Mouse (Mus musculus) hindbrain, embryonic 15.5 days (tissue): ENCODE measurements around the gene Megf6. TPM values are rescaled to one million over a fixed set of nuclear protein-coding genes. Genes with fewer than 3 reads are reported as not detected.

Source experiments
- ATAC-seq: fragments of 200-750 bp; cut with Nextera tagmentation; 2 replicates; pipeline ENCODE4 v1.8.0; 2017; ENCODE audit warnings: low read depth, moderate number of reproducible peaks, moderate TSS enrichment; ENCODE audit not compliant: low FRiP score
- H3K27ac ChIP-seq: fragments of 300-500 bp; sonication (generic); replicated peaks from 2 replicates; pipeline ENCODE4 v1.5.1; 2015; ENCODE audit warnings: mild to moderate bottlenecking, inconsistent platforms
- H3K27me3 ChIP-seq: fragments of 300-500 bp; sonication (generic); 2 replicates; pipeline ENCODE4 v1.6.1; 2015; ENCODE audit warnings: control low read depth, inconsistent platforms
- H3K36me3 ChIP-seq: fragments of 300-500 bp; sonication (generic); 2 replicates; pipeline ENCODE4 v1.6.1; 2015; ENCODE audit warnings: control low read depth, inconsistent platforms
- H3K4me1 ChIP-seq: fragments of 300-500 bp; sonication (generic); replicated peaks from 2 replicates; pipeline ENCODE4 v1.6.1; 2015; ENCODE audit warnings: control low read depth, inconsistent platforms
- H3K4me2 ChIP-seq: fragments of 300-500 bp; sonication (generic); 2 replicates; pipeline ENCODE4 v1.6.1; 2015; ENCODE audit warnings: moderate library complexity, mild to moderate bottlenecking, inconsistent platforms
- H3K4me3 ChIP-seq: fragments of 300-500 bp; sonication (generic); 2 replicates; pipeline ENCODE4 v1.5.1; 2015; ENCODE audit warnings: mild to moderate bottlenecking, inconsistent platforms
- H3K9ac ChIP-seq: fragments of 300-500 bp; sonication (generic); 2 replicates; pipeline ENCODE4 v1.6.1; 2015; ENCODE audit warnings: inconsistent platforms
- H3K9me3 ChIP-seq: fragments of 300-500 bp; sonication (generic); 2 replicates; pipeline ENCODE4 v1.6.1; 2016; ENCODE audit warnings: control low read depth, inconsistent platforms
- WGBS: fragments of 180-500 bp; shearing (Covaris S2); methylation state at CpG from one replicate; pipeline ENCODE4 v1.1.7; 2015; 5-methylcytosine and 5-hydroxymethylcytosine counted together
- polyA plus RNA-seq: library from polyadenylated mRNA; unstranded; fragments of >200 nt; fragmentation: Nextera tagmentation; extraction: Ambion mirVana; gene quantifications from 2 replicates; pipeline ENCODE4 v1.2.1, GENCODE M21; 2015

Gene Megf6
- polyA plus RNA-seq, 1 experiment from 2014 or later: 9.4 TPM

- Histone ChIP-seq H3K4me1 (no peaks in the 10 kb centered on the region), H3K27me3 (no peaks in the 10 kb centered on the region), H3K27ac (no peak overlapping the region), H3K36me3 (no peaks in the 10 kb centered on the region), H3K9ac (no peak overlapping the region), H3K4me2 (no peak overlapping the region), H3K4me3 (no peak overlapping the region), H3K9me3 (no peaks in the 10 kb centered on the region)
- ATAC-seq: no peak
- 62% methylated on average over 7 of the region's 7 CpGs for WGBS
Measured at GRCm38 (mm10) chr4:154217711-154218350, 47.3 kb downstream of the Megf6 start.

- Histone ChIP-seq H3K9me3 (no peaks in the 10 kb centered on the region), H3K4me1 (peaks cover 20% of the 10 kb centered on the region), H3K9ac (no peak overlapping the region), H3K36me3 (no peaks in the 10 kb centered on the region), H3K4me3 (no peak overlapping the region), H3K27me3 (no peaks in the 10 kb centered on the region), H3K4me2 (no peak overlapping the region), H3K27ac (no peak overlapping the region)
- no peak for ATAC-seq
- WGBS: 60% methylated on average over 6 of the region's 6 CpGs
Measured at GRCm38 (mm10) chr4:154222773-154223172, 52.2 kb downstream of the Megf6 start.

- 28% methylated on average over 6 of the region's 6 CpGs for WGBS
Measured at GRCm38 (mm10) chr4:154224267-154224969, 53.9 kb downstream of the Megf6 start.

GRCm38 (mm10) chr4:154224970-154225309 is 54.4 kb downstream of the Megf6 start:
- no peak for ATAC-seq
- WGBS: 52% methylated on average over 9 of the region's 9 CpGs

More at GRCm38 (mm10) chr4:154224267-154224969, 53.9 kb downstream of the Megf6 start:
- Histone ChIP-seq H3K4me1 (peaks cover 20% of the 10 kb centered on the region), H3K27ac (no peak overlapping the region), H3K9me3 (no peaks in the 10 kb centered on the region), H3K4me3 (no peak overlapping the region), H3K9ac (no peak overlapping the region), H3K36me3 (no peaks in the 10 kb centered on the region), H3K27me3 (no peaks in the 10 kb centered on the region), H3K4me2 (no peak overlapping the region)
- ATAC-seq: peak; percentile 51

GRCm38 (mm10) chr4:154226678-154227077 is 56.1 kb downstream of the Megf6 start:
- 74% methylated on average over 11 of the region's 11 CpGs for WGBS
- H3K9ac ChIP-seq: no peak overlapping the region
- ATAC-seq: no peak
- no peak overlapping the region for H3K4me2 ChIP-seq
- peaks cover 20% of the 10 kb centered on the region for H3K4me1 ChIP-seq
- H3K4me3 ChIP-seq: no peak overlapping the region
- H3K27ac ChIP-seq: no peak overlapping the region
- no peaks in the 10 kb centered on the region for H3K36me3 ChIP-seq
- no peaks in the 10 kb centered on the region for H3K9me3 ChIP-seq
- no peaks in the 10 kb centered on the region for H3K27me3 ChIP-seq

More at GRCm38 (mm10) chr4:154224970-154225309, 54.4 kb downstream of the Megf6 start:
- peaks cover 20% of the 10 kb centered on the region for H3K4me1 ChIP-seq
- H3K9me3 ChIP-seq: no peaks in the 10 kb centered on the region
- no peaks in the 10 kb centered on the region for H3K27me3 ChIP-seq
- no peak overlapping the region for H3K4me2 ChIP-seq
- no peaks in the 10 kb centered on the region for H3K36me3 ChIP-seq
- H3K4me3 ChIP-seq: no peak overlapping the region
- H3K27ac ChIP-seq: no peak overlapping the region
- H3K9ac ChIP-seq: no peak overlapping the region

GRCm38 (mm10) chr4:154228336-154228735 is 57.8 kb downstream of the Megf6 start:
- Histone ChIP-seq H3K9ac (no peak overlapping the region), H3K4me2 (no peak overlapping the region), H3K9me3 (no peaks in the 10 kb centered on the region), H3K4me3 (no peak overlapping the region), H3K4me1 (peaks cover 20% of the 10 kb centered on the region), H3K27me3 (no peaks in the 10 kb centered on the region), H3K27ac (no peak overlapping the region), H3K36me3 (no peaks in the 10 kb centered on the region)
- WGBS: 67% methylated on average over 11 of the region's 11 CpGs
- no peak for ATAC-seq

GRCm38 (mm10) chr4:154229569-154229968 is 59.0 kb downstream of the Megf6 start:
- no peak overlapping the region for H3K4me2 ChIP-seq
- 92% methylated on average over 9 of the region's 9 CpGs for WGBS
- H3K36me3 ChIP-seq: no peaks in the 10 kb centered on the region
- no peak overlapping the region for H3K27ac ChIP-seq
- no peak overlapping the region for H3K4me3 ChIP-seq
- H3K9ac ChIP-seq: no peak overlapping the region
- H3K9me3 ChIP-seq: no peaks in the 10 kb centered on the region
- H3K27me3 ChIP-seq: no peaks in the 10 kb centered on the region
- no peak for ATAC-seq
- H3K4me1 ChIP-seq: peaks cover 9% of the 10 kb centered on the region

- H3K36me3 ChIP-seq: no peaks in the 10 kb centered on the region
- H3K4me1 ChIP-seq: no peaks in the 10 kb centered on the region; the same call in 1 of the 2 replicates
- no peak overlapping the region for H3K4me2 ChIP-seq
- H3K27ac ChIP-seq: no peak overlapping the region
- 83% methylated on average over 7 of the region's 7 CpGs for WGBS
- no peaks in the 10 kb centered on the region for H3K9me3 ChIP-seq
- H3K27me3 ChIP-seq: no peaks in the 10 kb centered on the region
- H3K9ac ChIP-seq: no peak overlapping the region
- no peak for ATAC-seq
- H3K4me3 ChIP-seq: no peak overlapping the region
Measured at GRCm38 (mm10) chr4:154231380-154231779, 60.9 kb downstream of the Megf6 start.

GRCm38 (mm10) chr4:154232295-154232694 is 61.8 kb downstream of the Megf6 start:
- 57% methylated on average over 4 of the region's 4 CpGs for WGBS
- Histone ChIP-seq H3K9ac (no peak overlapping the region), H3K4me3 (no peak overlapping the region), H3K9me3 (no peaks in the 10 kb centered on the region), H3K27ac (no peak overlapping the region), H3K4me2 (no peak overlapping the region), H3K36me3 (no peaks in the 10 kb centered on the region), H3K4me1 (peaks cover 8% of the 10 kb centered on the region), H3K27me3 (no peaks in the 10 kb centered on the region)
- no peak for ATAC-seq

GRCm38 (mm10) chr4:154236001-154236400 is 65.5 kb downstream of the Megf6 start:
- no peak for ATAC-seq
- WGBS: 66% methylated on average over 3 of the region's 3 CpGs

GRCm38 (mm10) chr4:154236893-154237292 is 66.4 kb downstream of the Megf6 start:
- peak; percentile 63 for ATAC-seq
- Histone ChIP-seq H3K27me3 (no peaks in the 10 kb centered on the region), H3K4me3 (no peak overlapping the region)

More at GRCm38 (mm10) chr4:154236001-154236400, 65.5 kb downstream of the Megf6 start:
- no peak overlapping the region for H3K4me3 ChIP-seq
- H3K9me3 ChIP-seq: no peaks in the 10 kb centered on the region
- H3K27ac ChIP-seq: no peak overlapping the region
- no peak overlapping the region for H3K9ac ChIP-seq
- no peaks in the 10 kb centered on the region for H3K36me3 ChIP-seq
- peaks cover 12% of the 10 kb centered on the region for H3K4me1 ChIP-seq
- no peaks in the 10 kb centered on the region for H3K27me3 ChIP-seq
- no peak overlapping the region for H3K4me2 ChIP-seq

GRCm38 (mm10) chr4:154237306-154237705 is 66.8 kb downstream of the Megf6 start:
- peak; percentile 65 for ATAC-seq
- H3K27me3 ChIP-seq: no peaks in the 10 kb centered on the region
- 4% methylated on average over 9 of the region's 9 CpGs for WGBS
- peak overlapping the region; percentile 48 for H3K4me2 ChIP-seq
- no peaks in the 10 kb centered on the region for H3K9me3 ChIP-seq
- H3K36me3 ChIP-seq: no peaks in the 10 kb centered on the region
- H3K4me3 ChIP-seq: no peak overlapping the region
- no peak overlapping the region for H3K27ac ChIP-seq
- no peak overlapping the region for H3K9ac ChIP-seq
- H3K4me1 ChIP-seq: peaks cover 12% of the 10 kb centered on the region

More at GRCm38 (mm10) chr4:154236893-154237292, 66.4 kb downstream of the Megf6 start:
- Histone ChIP-seq H3K4me2 (peak overlapping the region; percentile 48), H3K27ac (no peak overlapping the region), H3K9ac (no peak overlapping the region), H3K9me3 (no peaks in the 10 kb centered on the region), H3K36me3 (no peaks in the 10 kb centered on the region), H3K4me1 (peaks cover 12% of the 10 kb centered on the region)
- 5% methylated on average over 10 of the region's 10 CpGs for WGBS
